Mouse (Mus musculus) layer of hippocampus, postnatal 14 days (tissue): ENCODE results near the gene Actn1. TPM values are rescaled to one million over a fixed set of nuclear protein-coding genes. Genes with fewer than 3 reads are reported as not detected.

Experiments used
- total RNA-seq, 2 experiments: library from RNA; stranded (reverse); gene quantifications; 2 replicates each; pipeline ENCODE4 v1.2.3; 2021

The Actn1 gene
- total RNA-seq, 2 experiments from 2014 or later = 86.0 to 91.2 TPM

Other genes starting within 250 kb of the Actn1 start
- gene Zfp36l1, start 147.4 kb downstream of the Actn1 start, total RNA-seq = 10 to 100 TPM; 48.3 to 50.3 TPM
- gene Dcaf5, start 176.2 kb upstream of the Actn1 start, total RNA-seq = 10 to 100 TPM; 59.4 to 70.9 TPM
- 10 to 100 TPM; 70.3 to 71.3 TPM for gene Exd2, start 202.7 kb upstream of the Actn1 start, total RNA-seq